Mouse (Mus musculus): ENCODE results near the gene D430042O09Rik. TPM values are rescaled to one million over a fixed set of nuclear protein-coding genes. Genes with fewer than 3 reads are reported as not detected.

D430042O09Rik gene
- total RNA-seq, 2 experiments from 2014 or later: 18.1 to 25.4 TPM

Other genes starting within 250 kb of the D430042O09Rik start
- gene Nsmce1, start 216.3 kb upstream of the D430042O09Rik start, total RNA-seq (2021): 10 to 100 TPM; 28.7 to 36.5 TPM
- gene Il4ra, start 155.8 kb upstream of the D430042O09Rik start, total RNA-seq (2021): 100 to 1,000 TPM in 1 of 2 experiments, 10 to 100 TPM in 1; 39.6 to 199 TPM
- gene Il21r, start 104.5 kb upstream of the D430042O09Rik start, total RNA-seq (2021): under 1 TPM; 0.40 to 0.74 TPM
- 10 to 100 TPM; 51.1 to 67.4 TPM for gene Gtf3c1, start 108 bp upstream of the D430042O09Rik start, total RNA-seq (2021)

Data from adrenal gland, adult 18-20 months (tissue).